Mouse (Mus musculus): ENCODE measurements around the gene Efcc1. TPM values are rescaled to one million over a fixed set of nuclear protein-coding genes. Genes with fewer than 3 reads are reported as not detected.

Efcc1 gene
- total and polyA plus RNA-seq, 2 experiments from 2014 or later = 0.75 TPM; not detected in 1

GRCm38 (mm10) chr6:87787108-87787890 lies 56.6 kb downstream of the Efcc1 start:
- Histone ChIP-seq H3K27ac (ENCODE audit: low read depth) (no peak overlapping the region), H3K9ac (replicated peaks; ENCODE audit: low read depth, low read length) (no peak overlapping the region), H3K4me1 (ENCODE audit: control insufficient read depth, insufficient read depth) (peaks cover 8% of the 10 kb centered on the region), H3K9me3 (replicated peaks; ENCODE audit: control insufficient read depth, low read length) (no peaks in the 10 kb centered on the region), H3K36me3 (replicated peaks; ENCODE audit: control insufficient read depth, insufficient read depth, low read length) (peaks cover 7% of the 10 kb centered on the region), H3K27me3 (ENCODE audit: control insufficient read depth, insufficient read depth, low read length) (no peaks in the 10 kb centered on the region), H3K4me3 (ENCODE audit: low read depth, low read length) (no peak overlapping the region), H3K4me2 (ENCODE audit: low read depth, low read length) (no peak overlapping the region)
- 68% methylated on average over 6 of the region's 6 CpGs for WGBS
- no peak for TF ChIP-seq EP300 (IDR thresholded peaks at IDR 0.05; ENCODE audit: low read depth)
- no peak for TF ChIP-seq CTCF (IDR thresholded peaks at IDR 0.05; ENCODE audit: low read depth)
- DNase-seq (ENCODE audit: low spot score) (no peak), ATAC-seq (ENCODE audit: insufficient read depth, low read depth) (no peak)

- TF ChIP-seq EP300 (IDR thresholded peaks at IDR 0.05; ENCODE audit: low read depth) (no peak), CTCF (IDR thresholded peaks at IDR 0.05; ENCODE audit: low read depth) (no peak)
- Histone ChIP-seq H3K36me3 (replicated peaks; ENCODE audit: control insufficient read depth, insufficient read depth, low read length) (peaks cover 11% of the 10 kb centered on the region), H3K27me3 (ENCODE audit: control insufficient read depth, insufficient read depth, low read length) (no peaks in the 10 kb centered on the region), H3K4me1 (ENCODE audit: control insufficient read depth, insufficient read depth) (peaks cover 8% of the 10 kb centered on the region), H3K9me3 (replicated peaks; ENCODE audit: control insufficient read depth, low read length) (no peaks in the 10 kb centered on the region), H3K4me3 (ENCODE audit: low read depth, low read length) (no peak overlapping the region), H3K4me2 (ENCODE audit: low read depth, low read length) (no peak overlapping the region), H3K9ac (replicated peaks; ENCODE audit: low read depth, low read length) (no peak overlapping the region), H3K27ac (ENCODE audit: low read depth) (no peak overlapping the region)
- DNase-seq (ENCODE audit: low spot score) (no peak), ATAC-seq (ENCODE audit: insufficient read depth, low read depth) (no peak)
- WGBS = 91% methylated on average over 9 of the region's 9 CpGs
These were observed 57.7 kb downstream of the Efcc1 start for GRCm38 (mm10) chr6:87788266-87788895.

GRCm38 (mm10) chr6:87788896-87789587 lies 58.4 kb downstream of the Efcc1 start:
- H3K27me3 ChIP-seq (ENCODE audit: control insufficient read depth, insufficient read depth, low read length) = no peaks in the 10 kb centered on the region
- H3K27ac ChIP-seq (ENCODE audit: low read depth) = peak overlapping the region; percentile 67
- WGBS = 26% methylated on average over 5 of the region's 5 CpGs
- peak; percentile 57 for ATAC-seq (ENCODE audit: insufficient read depth, low read depth)
- peak; percentile 43 for DNase-seq (ENCODE audit: low spot score)
- 0 out of 2 replicates have a peak overlapping the region, but pooled peaks have one; percentile 25 for H3K9ac ChIP-seq (replicated peaks; ENCODE audit: low read depth, low read length)
- no peaks in the 10 kb centered on the region for H3K9me3 ChIP-seq (replicated peaks; ENCODE audit: control insufficient read depth, low read length)
- H3K36me3 ChIP-seq (replicated peaks; ENCODE audit: control insufficient read depth, insufficient read depth, low read length) = peaks cover 11% of the 10 kb centered on the region
- TF ChIP-seq EP300 (IDR thresholded peaks at IDR 0.05; ENCODE audit: low read depth) (no peak), CTCF (IDR thresholded peaks at IDR 0.05; ENCODE audit: low read depth) (no peak)
- peaks cover 8% of the 10 kb centered on the region for H3K4me1 ChIP-seq (ENCODE audit: control insufficient read depth, insufficient read depth)
- no peak overlapping the region for H3K4me2 ChIP-seq (ENCODE audit: low read depth, low read length)
- H3K4me3 ChIP-seq (ENCODE audit: low read depth, low read length) = no peak overlapping the region

GRCm38 (mm10) chr6:87789791-87790190 lies 59.1 kb downstream of the Efcc1 start:
- H3K9ac ChIP-seq (replicated peaks; ENCODE audit: low read depth, low read length) = 0 out of 2 replicates have a peak overlapping the region, but pooled peaks have one; percentile 25
- 81% methylated on average over 6 of the region's 6 CpGs for WGBS
- no peak for DNase-seq (ENCODE audit: low spot score)
- peak overlapping the region; percentile 67; the same call in 1 of the 2 replicates for H3K27ac ChIP-seq (ENCODE audit: low read depth)
- TF ChIP-seq CTCF (IDR thresholded peaks at IDR 0.05; ENCODE audit: low read depth) = no peak
- no peak for TF ChIP-seq EP300 (IDR thresholded peaks at IDR 0.05; ENCODE audit: low read depth)
- H3K4me1 ChIP-seq (ENCODE audit: control insufficient read depth, insufficient read depth) = peaks cover 8% of the 10 kb centered on the region
- peaks cover 11% of the 10 kb centered on the region for H3K36me3 ChIP-seq (replicated peaks; ENCODE audit: control insufficient read depth, insufficient read depth, low read length)
- no peak for ATAC-seq (ENCODE audit: insufficient read depth, low read depth)
- H3K27me3 ChIP-seq (ENCODE audit: control insufficient read depth, insufficient read depth, low read length) = no peaks in the 10 kb centered on the region
- no peak overlapping the region for H3K4me2 ChIP-seq (ENCODE audit: low read depth, low read length)
- H3K9me3 ChIP-seq (replicated peaks; ENCODE audit: control insufficient read depth, low read length) = no peaks in the 10 kb centered on the region
- no peak overlapping the region for H3K4me3 ChIP-seq (ENCODE audit: low read depth, low read length)

- H3K4me2 ChIP-seq (ENCODE audit: low read depth, low read length) = no peak overlapping the region
- H3K4me1 ChIP-seq (ENCODE audit: control insufficient read depth, insufficient read depth) = peaks cover 8% of the 10 kb centered on the region
- DNase-seq (ENCODE audit: low spot score) (no peak), ATAC-seq (ENCODE audit: insufficient read depth, low read depth) (0 out of 2 replicates have a peak, but pooled peaks have one; percentile 27)
- WGBS = 58% methylated on average over 7 of the region's 7 CpGs
- H3K36me3 ChIP-seq (replicated peaks; ENCODE audit: control insufficient read depth, insufficient read depth, low read length) = peaks cover 11% of the 10 kb centered on the region
- no peaks in the 10 kb centered on the region for H3K27me3 ChIP-seq (ENCODE audit: control insufficient read depth, insufficient read depth, low read length)
- H3K9me3 ChIP-seq (replicated peaks; ENCODE audit: control insufficient read depth, low read length) = no peaks in the 10 kb centered on the region
- no peak overlapping the region for H3K27ac ChIP-seq (ENCODE audit: low read depth)
- no peak overlapping the region for H3K4me3 ChIP-seq (ENCODE audit: low read depth, low read length)
- no peak overlapping the region for H3K9ac ChIP-seq (replicated peaks; ENCODE audit: low read depth, low read length)
- no peak for TF ChIP-seq CTCF (IDR thresholded peaks at IDR 0.05; ENCODE audit: low read depth)
These were observed 60.3 kb downstream of the Efcc1 start for GRCm38 (mm10) chr6:87790779-87791480.
